Mouse (Mus musculus): ENCODE results near the gene Ttc28. TPM values are rescaled to one million over a fixed set of nuclear protein-coding genes. Genes with fewer than 3 reads are reported as not detected.

Gene Ttc28
- polyA plus RNA-seq, 1 experiment from 2014 or later, result 17.6 TPM

DNA sequence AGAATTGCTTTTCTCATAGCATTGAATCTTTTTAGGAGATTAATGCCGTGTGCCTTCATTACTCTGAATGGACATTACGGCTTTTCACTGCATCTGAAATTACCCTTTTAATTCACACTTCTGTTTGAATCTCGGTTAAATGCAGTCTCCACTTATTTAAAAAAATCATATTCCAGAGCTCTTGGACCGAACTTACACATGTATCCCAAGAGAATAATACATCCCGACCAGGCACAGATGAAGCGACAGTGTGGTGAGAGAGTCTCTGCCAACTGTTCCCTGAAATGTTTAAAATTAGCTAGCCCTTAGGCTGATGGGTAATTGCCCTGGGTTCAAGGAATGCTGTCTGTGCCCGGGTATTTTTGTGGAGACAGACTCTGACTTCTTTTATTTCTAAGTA lies 118.1 kb downstream of the Ttc28 start:
- Histone ChIP-seq H3K9ac (no peak overlapping the region), H3K9me3 (no peaks in the 10 kb centered on the region), H3K27ac (no peak overlapping the region), H3K4me1 (peaks cover 18% of the 10 kb centered on the region), H3K27me3 (no peaks in the 10 kb centered on the region), H3K4me2 (replicated peaks) (no peak overlapping the region), H3K36me3 (no peaks in the 10 kb centered on the region), H3K4me3 (no peak overlapping the region)
- WGBS, result 64% methylated on average over 7 of the region's 7 CpGs
- ATAC-seq (ENCODE audit: low FRiP score, low read depth), result no peak

- Histone ChIP-seq H3K9ac (no peak overlapping the region), H3K9me3 (no peaks in the 10 kb centered on the region), H3K4me3 (no peak overlapping the region), H3K4me1 (peaks cover 18% of the 10 kb centered on the region), H3K36me3 (no peaks in the 10 kb centered on the region), H3K27me3 (no peaks in the 10 kb centered on the region), H3K27ac (no peak overlapping the region), H3K4me2 (replicated peaks) (no peak overlapping the region)
- WGBS, result 61% methylated on average over 4 of the region's 4 CpGs
- no peak for ATAC-seq (ENCODE audit: low FRiP score, low read depth)
Observed at GRCm38 (mm10) chr5:110998298-110998697, 118.7 kb downstream of the Ttc28 start.

- no peaks in the 10 kb centered on the region for H3K36me3 ChIP-seq
- no peak for ATAC-seq (ENCODE audit: low FRiP score, low read depth)
- H3K4me3 ChIP-seq, result no peak overlapping the region
- H3K4me2 ChIP-seq (replicated peaks), result no peak overlapping the region
- H3K9me3 ChIP-seq, result no peaks in the 10 kb centered on the region
- H3K9ac ChIP-seq, result no peak overlapping the region
- H3K4me1 ChIP-seq, result peaks cover 26% of the 10 kb centered on the region
- no peak overlapping the region for H3K27ac ChIP-seq
- 70% methylated on average over 5 of the region's 5 CpGs for WGBS
- H3K27me3 ChIP-seq, result no peaks in the 10 kb centered on the region
Observed at GRCm38 (mm10) chr5:111000953-111001352, 121.3 kb downstream of the Ttc28 start.

DNA sequence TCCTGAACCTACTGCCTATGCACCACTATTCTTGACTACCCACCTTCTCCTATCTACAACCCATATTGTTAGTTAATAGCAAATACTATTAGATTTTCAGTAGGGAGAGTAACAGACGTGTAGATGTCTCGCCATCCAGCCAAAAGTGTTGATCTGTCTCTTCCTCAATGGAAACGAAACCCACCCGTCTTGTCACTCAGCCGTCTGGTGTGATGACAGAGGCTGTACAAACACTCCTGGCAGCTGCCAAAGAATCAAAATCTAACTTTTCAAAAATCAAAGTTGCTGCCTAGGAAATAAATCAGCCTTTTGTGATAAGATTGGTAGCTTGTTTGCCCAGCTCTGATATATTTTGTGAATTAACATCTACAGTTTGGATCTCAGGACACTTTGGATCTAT lies 123.6 kb downstream of the Ttc28 start:
- Histone ChIP-seq H3K9ac (no peak overlapping the region), H3K4me1 (peaks cover 47% of the 10 kb centered on the region), H3K9me3 (no peaks in the 10 kb centered on the region), H3K36me3 (no peaks in the 10 kb centered on the region), H3K27ac (no peak overlapping the region), H3K27me3 (no peaks in the 10 kb centered on the region), H3K4me2 (replicated peaks) (no peak overlapping the region), H3K4me3 (no peak overlapping the region)
- 89% methylated on average over 5 of the region's 5 CpGs for WGBS
- ATAC-seq (ENCODE audit: low FRiP score, low read depth), result no peak

DNA sequence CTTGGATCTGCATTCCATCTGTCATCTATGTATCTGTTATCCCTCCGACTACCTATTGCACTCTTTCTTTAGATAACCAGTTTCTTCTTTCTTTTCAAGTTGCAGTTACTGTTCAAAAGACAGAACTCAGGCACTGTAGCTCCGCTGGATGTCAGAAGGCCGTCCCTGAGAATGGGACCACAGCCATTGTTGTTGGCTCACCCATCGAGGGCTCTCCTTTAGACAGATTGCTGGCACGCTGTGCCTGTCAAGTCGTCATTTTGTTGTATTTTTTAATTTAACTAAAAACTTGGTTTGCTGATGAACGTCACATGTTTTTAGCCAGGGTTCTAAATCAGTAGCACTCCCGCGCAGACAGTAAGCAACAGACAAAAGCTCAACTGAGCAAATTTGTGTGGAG lies 124.1 kb downstream of the Ttc28 start:
- Histone ChIP-seq H3K9ac (no peak overlapping the region), H3K4me2 (replicated peaks) (no peak overlapping the region), H3K4me1 (peaks cover 49% of the 10 kb centered on the region), H3K36me3 (no peaks in the 10 kb centered on the region), H3K27me3 (no peaks in the 10 kb centered on the region), H3K9me3 (no peaks in the 10 kb centered on the region), H3K4me3 (no peak overlapping the region), H3K27ac (no peak overlapping the region)
- WGBS, result 96% methylated on average over 9 of the region's 9 CpGs
- no peak for ATAC-seq (ENCODE audit: low FRiP score, low read depth)

DNA sequence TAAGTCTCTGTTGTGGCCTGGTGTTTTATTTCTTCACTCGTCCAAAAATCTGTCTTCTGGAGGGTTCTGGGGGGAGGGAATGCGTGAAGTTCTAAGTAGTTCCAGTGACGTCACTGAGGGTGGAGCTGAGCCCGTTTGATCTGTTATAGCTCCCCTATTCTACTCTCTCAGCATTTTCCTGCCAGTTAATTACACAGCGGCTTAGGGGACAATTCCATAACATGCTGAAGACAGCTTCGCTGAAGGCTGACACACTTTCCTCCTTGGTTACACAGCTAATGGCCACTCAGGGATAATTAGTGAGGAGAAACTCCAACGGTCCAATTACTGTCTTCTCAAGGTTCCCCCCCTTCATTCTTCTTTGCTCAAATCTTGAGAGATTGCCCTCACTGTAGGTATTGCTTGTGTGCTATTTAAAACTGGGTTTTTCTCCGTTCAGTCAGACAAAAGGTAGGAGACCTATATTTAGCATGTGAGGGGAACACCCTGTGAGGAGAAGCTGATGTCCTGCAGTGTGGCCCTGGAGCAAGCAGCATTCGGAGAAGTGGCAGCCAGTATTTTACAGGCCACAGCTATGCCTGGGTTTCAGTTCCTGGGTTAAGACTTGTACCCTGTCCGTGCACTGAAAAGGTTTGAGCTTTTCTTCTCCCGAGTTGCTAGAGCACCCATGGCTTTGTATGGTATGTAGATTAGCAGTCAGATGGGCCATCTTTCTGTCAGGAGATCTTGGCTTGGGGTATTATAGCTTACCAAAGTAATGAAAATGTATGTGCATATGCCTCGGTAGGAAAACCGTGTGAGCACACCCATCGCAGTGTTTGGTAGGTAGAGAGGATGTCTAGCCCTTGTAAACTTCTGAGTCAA lies 126.9 kb downstream of the Ttc28 start:
- H3K36me3 ChIP-seq, result peaks cover 9% of the 10 kb centered on the region; the same call in 1 of the 2 replicates
- peak overlapping the region; percentile 82 for H3K27ac ChIP-seq
- H3K9ac ChIP-seq, result no peak overlapping the region
- ATAC-seq (ENCODE audit: low FRiP score, low read depth), result no peak; the same call in 1 of the 2 replicates
- H3K4me1 ChIP-seq, result peaks cover 53% of the 10 kb centered on the region
- H3K4me2 ChIP-seq (replicated peaks), result peak overlapping the region; percentile 38
- peaks cover 10% of the 10 kb centered on the region; the same call in 1 of the 2 replicates for H3K9me3 ChIP-seq
- no peak overlapping the region for H3K4me3 ChIP-seq
- 31% methylated on average over 14 of the region's 14 CpGs for WGBS
- no peaks in the 10 kb centered on the region for H3K27me3 ChIP-seq

DNA sequence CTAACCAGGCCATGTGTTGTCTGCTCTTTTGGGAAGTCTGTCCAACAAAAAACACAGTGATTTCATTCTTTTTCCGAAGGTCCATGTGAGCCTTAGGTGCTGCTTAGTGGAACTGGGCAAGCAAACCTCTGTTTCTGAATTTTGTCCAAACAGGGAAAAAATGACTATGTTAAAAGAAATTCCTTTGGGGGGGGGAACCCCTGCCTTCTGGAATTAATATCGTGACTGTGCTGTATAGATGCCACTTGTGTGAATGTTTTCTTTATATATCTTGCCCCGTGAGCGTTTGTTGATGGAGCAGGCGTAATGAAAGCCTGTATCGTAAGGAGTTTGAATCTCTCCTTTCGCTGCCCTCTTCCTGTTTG lies 127.5 kb downstream of the Ttc28 start:
- 17% methylated on average over 7 of the region's 7 CpGs for WGBS
- peaks cover 10% of the 10 kb centered on the region; the same call in 1 of the 2 replicates for H3K9me3 ChIP-seq
- peak overlapping the region; percentile 82 for H3K27ac ChIP-seq
- no peak overlapping the region for H3K9ac ChIP-seq
- H3K4me2 ChIP-seq (replicated peaks), result peak overlapping the region; percentile 38
- H3K27me3 ChIP-seq, result no peaks in the 10 kb centered on the region
- peaks cover 9% of the 10 kb centered on the region; the same call in 1 of the 2 replicates for H3K36me3 ChIP-seq
- peak; percentile 22 for ATAC-seq (ENCODE audit: low FRiP score, low read depth)
- no peak overlapping the region for H3K4me3 ChIP-seq
- peaks cover 55% of the 10 kb centered on the region for H3K4me1 ChIP-seq

DNA sequence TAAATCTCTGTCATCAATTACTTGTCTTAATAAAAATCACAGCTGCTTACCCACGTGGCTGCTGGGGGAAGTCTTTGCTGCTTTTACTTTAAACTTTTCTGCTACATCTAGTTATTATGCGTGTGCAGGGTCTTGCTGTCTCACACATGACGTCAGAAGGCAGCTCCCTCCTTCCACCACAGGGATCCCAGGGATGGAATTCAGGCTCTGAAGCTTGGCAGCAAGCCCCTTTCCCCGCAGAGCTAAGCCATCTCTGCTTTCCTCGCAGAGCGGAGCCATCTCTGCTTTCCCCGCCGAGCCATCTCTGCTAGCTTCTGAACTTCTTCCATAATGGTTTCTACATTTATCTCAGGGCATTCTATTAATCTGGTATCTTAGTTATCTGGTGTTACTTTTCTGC lies 128.3 kb downstream of the Ttc28 start:
- WGBS, result 40% methylated on average over 8 of the region's 8 CpGs
- H3K27ac ChIP-seq, result no peak overlapping the region
- H3K36me3 ChIP-seq, result peaks cover 9% of the 10 kb centered on the region; the same call in 1 of the 2 replicates
- no peak overlapping the region for H3K4me3 ChIP-seq
- H3K4me1 ChIP-seq, result peaks cover 63% of the 10 kb centered on the region
- no peaks in the 10 kb centered on the region for H3K27me3 ChIP-seq
- H3K9ac ChIP-seq, result 0 out of 2 replicates have a peak overlapping the region, but pooled peaks have one; percentile 32
- peak; percentile 41; the same call in 1 of the 2 replicates for ATAC-seq (ENCODE audit: low FRiP score, low read depth)
- H3K9me3 ChIP-seq, result peaks cover 10% of the 10 kb centered on the region; the same call in 1 of the 2 replicates
- no peak overlapping the region for H3K4me2 ChIP-seq (replicated peaks)

DNA sequence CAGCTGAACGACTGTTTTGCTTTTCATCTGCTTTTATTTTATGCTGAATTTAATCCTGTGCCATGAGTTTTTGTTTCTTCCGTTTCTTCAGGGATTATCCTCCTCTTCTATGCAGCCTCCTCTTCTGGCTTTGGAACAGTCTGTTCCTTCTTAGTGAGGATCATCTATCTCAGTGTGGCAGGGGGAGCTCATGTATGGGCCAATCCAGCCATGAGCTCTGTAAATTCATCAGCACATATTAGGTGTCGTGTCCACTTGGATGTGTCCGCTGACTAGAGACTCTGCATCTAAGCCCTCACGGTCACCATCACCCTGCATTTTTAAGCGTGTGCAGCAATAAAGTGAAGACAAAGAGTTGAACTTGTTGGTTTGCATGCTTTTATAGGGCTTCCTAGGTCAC lies 128.8 kb downstream of the Ttc28 start:
- WGBS, result 72% methylated on average over 6 of the region's 6 CpGs
- H3K4me3 ChIP-seq, result no peak overlapping the region
- ATAC-seq (ENCODE audit: low FRiP score, low read depth), result no peak
- H3K27ac ChIP-seq, result 0 out of 2 replicates have a peak overlapping the region, but pooled peaks have one; percentile 2
- peaks cover 63% of the 10 kb centered on the region for H3K4me1 ChIP-seq
- peaks cover 10% of the 10 kb centered on the region; the same call in 1 of the 2 replicates for H3K9me3 ChIP-seq
- no peak overlapping the region for H3K4me2 ChIP-seq (replicated peaks)
- no peaks in the 10 kb centered on the region for H3K27me3 ChIP-seq
- H3K36me3 ChIP-seq, result peaks cover 9% of the 10 kb centered on the region; the same call in 1 of the 2 replicates
- H3K9ac ChIP-seq, result no peak overlapping the region

DNA sequence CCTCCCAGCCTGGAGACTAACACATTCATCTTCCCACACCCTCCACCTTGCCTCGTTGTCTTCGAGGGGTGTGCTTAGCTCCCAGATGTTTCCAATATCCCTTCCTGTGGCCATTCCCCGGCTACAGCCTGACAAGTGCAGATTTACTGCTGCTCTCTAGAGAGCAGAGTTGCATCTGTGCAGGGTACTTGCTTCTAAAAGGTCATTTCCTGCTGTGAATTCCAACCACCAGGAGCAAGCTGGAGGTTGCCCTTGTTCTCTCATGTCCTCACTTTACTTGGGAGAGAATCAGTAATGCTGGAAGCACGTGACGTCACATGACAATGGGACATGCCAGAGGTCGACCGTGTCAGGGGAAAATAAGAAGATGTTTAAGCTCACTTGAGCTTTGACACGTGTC lies 131.7 kb downstream of the Ttc28 start:
- no peak overlapping the region for H3K27ac ChIP-seq
- no peaks in the 10 kb centered on the region for H3K27me3 ChIP-seq
- no peak for ATAC-seq (ENCODE audit: low FRiP score, low read depth)
- no peak overlapping the region for H3K4me3 ChIP-seq
- H3K4me1 ChIP-seq, result peaks cover 66% of the 10 kb centered on the region
- H3K9ac ChIP-seq, result no peak overlapping the region
- H3K9me3 ChIP-seq, result peaks cover 17% of the 10 kb centered on the region; the same call in 1 of the 2 replicates
- H3K36me3 ChIP-seq, result peaks cover 15% of the 10 kb centered on the region
- H3K4me2 ChIP-seq (replicated peaks), result 0 out of 2 replicates have a peak overlapping the region, but pooled peaks have one; percentile 16
- WGBS, result 7% methylated on average over 8 of the region's 8 CpGs

GRCm38 (mm10) chr5:111012064-111012463 lies 132.5 kb downstream of the Ttc28 start:
- WGBS, result 65% methylated on average over 11 of the region's 11 CpGs
- peaks cover 15% of the 10 kb centered on the region for H3K36me3 ChIP-seq
- no peaks in the 10 kb centered on the region for H3K27me3 ChIP-seq
- no peak for ATAC-seq (ENCODE audit: low FRiP score, low read depth)
- H3K9ac ChIP-seq, result no peak overlapping the region
- peaks cover 17% of the 10 kb centered on the region; the same call in 1 of the 2 replicates for H3K9me3 ChIP-seq
- peaks cover 58% of the 10 kb centered on the region for H3K4me1 ChIP-seq
- no peak overlapping the region for H3K4me3 ChIP-seq
- H3K27ac ChIP-seq, result no peak overlapping the region
- no peak overlapping the region for H3K4me2 ChIP-seq (replicated peaks)

- 40% methylated on average over 7 of the region's 7 CpGs for WGBS
- ATAC-seq (ENCODE audit: low FRiP score, low read depth), result no peak
- no peak overlapping the region for H3K9ac ChIP-seq
Observed at GRCm38 (mm10) chr5:111012587-111012986, 133.0 kb downstream of the Ttc28 start.

More at GRCm38 (mm10) chr5:111012587-111012986, 133.0 kb downstream of the Ttc28 start:
- Histone ChIP-seq H3K27ac (no peak overlapping the region), H3K4me2 (replicated peaks) (no peak overlapping the region), H3K4me1 (peaks cover 53% of the 10 kb centered on the region), H3K36me3 (peaks cover 15% of the 10 kb centered on the region), H3K27me3 (no peaks in the 10 kb centered on the region), H3K9me3 (peaks cover 17% of the 10 kb centered on the region; the same call in 1 of the 2 replicates), H3K4me3 (no peak overlapping the region)

All from limb, embryonic 13.5 days (tissue).